Mouse (Mus musculus) olfactory bulb, adult 2 months (tissue): ENCODE measurements around the gene Unc5a.

Experiments used
- CTCF ChIP-seq: fragments of 200-500 bp; IDR thresholded peaks from 2 replicates; pipeline ENCODE4 v1.5.1; 2012; ENCODE audit warnings: low read depth, mild to moderate bottlenecking, low read length, moderate library complexity; ENCODE audit not compliant: insufficient read depth
- POLR2A ChIP-seq: fragments of 200-500 bp; IDR thresholded peaks from 2 replicates; pipeline ENCODE4 v1.6.1; 2012; ENCODE audit warnings: mild to moderate bottlenecking, low read depth, low read length, moderate library complexity; ENCODE audit not compliant: insufficient read depth

- TF ChIP-seq CTCF = no peak
- no peak for TF ChIP-seq POLR2A
Measured at GRCm38 (mm10) chr13:54923705-54924104, 25.5 kb upstream of the Unc5a start.
